Mouse (Mus musculus): ENCODE results near the gene Hs1bp3.
A peak's percentile ranks its signal among the peaks of the same experiment; 100 is the strongest.

Gene Hs1bp3

GRCm38 (mm10) chr12:8313270-8313771 is at the start of gene Hs1bp3:
Hs1bp3 (plus strand) TSS chr12:8313432.
- DNase-seq, result peak; percentile 83

- DNase-seq, result no peak
Measured at GRCm38 (mm10) chr12:8266311-8266710, 46.9 kb upstream of the Hs1bp3 start.

- no peak for DNase-seq
Measured at GRCm38 (mm10) chr12:8269627-8270026, 43.6 kb upstream of the Hs1bp3 start.

GRCm38 (mm10) chr12:8271405-8271804 is 41.8 kb upstream of the Hs1bp3 start:
- no peak for DNase-seq

GRCm38 (mm10) chr12:8273471-8274171 is 39.6 kb upstream of the Hs1bp3 start:
- DNase-seq, result no peak

GRCm38 (mm10) chr12:8275424-8275823 is 37.8 kb upstream of the Hs1bp3 start:
- DNase-seq, result no peak

- DNase-seq, result no peak
Measured at GRCm38 (mm10) chr12:8281225-8282017, 31.8 kb upstream of the Hs1bp3 start.

- no peak for DNase-seq
Measured at GRCm38 (mm10) chr12:8287970-8288369, 25.3 kb upstream of the Hs1bp3 start.

- no peak for DNase-seq
Measured at GRCm38 (mm10) chr12:8289099-8289498, 24.1 kb upstream of the Hs1bp3 start.

GRCm38 (mm10) chr12:8289499-8289898 is 23.7 kb upstream of the Hs1bp3 start:
- no peak for DNase-seq

GRCm38 (mm10) chr12:8291157-8291853 is 21.9 kb upstream of the Hs1bp3 start:
- DNase-seq, result no peak

- DNase-seq, result no peak
Measured at GRCm38 (mm10) chr12:8295307-8295913, 17.8 kb upstream of the Hs1bp3 start.

GRCm38 (mm10) chr12:8296154-8296553 is 17.1 kb upstream of the Hs1bp3 start:
- no peak for DNase-seq

GRCm38 (mm10) chr12:8297586-8298214 is 15.5 kb upstream of the Hs1bp3 start:
- DNase-seq, result no peak

- DNase-seq, result no peak
Measured at GRCm38 (mm10) chr12:8298361-8299142, 14.7 kb upstream of the Hs1bp3 start.

- no peak for DNase-seq
Measured at GRCm38 (mm10) chr12:8299143-8300110, 13.8 kb upstream of the Hs1bp3 start.

GRCm38 (mm10) chr12:8300111-8300480 is 13.1 kb upstream of the Hs1bp3 start:
- no peak for DNase-seq

- DNase-seq, result no peak
Measured at GRCm38 (mm10) chr12:8300521-8300920, 12.7 kb upstream of the Hs1bp3 start.

GRCm38 (mm10) chr12:8301011-8301814 is 12.0 kb upstream of the Hs1bp3 start:
- DNase-seq, result no peak

Data from layer of hippocampus, adult 9-11 months (tissue).